Mouse (Mus musculus): Measurements from ENCODE around the gene Olfr1166. TPM values are rescaled to one million over a fixed set of nuclear protein-coding genes. Genes with fewer than 3 reads are reported as not detected.
"Not testable (repeated sequence)": the region's sequence is repeated elsewhere in the genome, so short reads cannot be mapped to it uniquely, and the experiment has no call there.

Gene Olfr1166
- polyA plus RNA-seq (2012; fragmentation: generic; extraction: Trizol): not detected
- long read RNA-seq, experiment 1: 0 reads
- long read RNA-seq, experiment 2: 0 reads

DNA sequence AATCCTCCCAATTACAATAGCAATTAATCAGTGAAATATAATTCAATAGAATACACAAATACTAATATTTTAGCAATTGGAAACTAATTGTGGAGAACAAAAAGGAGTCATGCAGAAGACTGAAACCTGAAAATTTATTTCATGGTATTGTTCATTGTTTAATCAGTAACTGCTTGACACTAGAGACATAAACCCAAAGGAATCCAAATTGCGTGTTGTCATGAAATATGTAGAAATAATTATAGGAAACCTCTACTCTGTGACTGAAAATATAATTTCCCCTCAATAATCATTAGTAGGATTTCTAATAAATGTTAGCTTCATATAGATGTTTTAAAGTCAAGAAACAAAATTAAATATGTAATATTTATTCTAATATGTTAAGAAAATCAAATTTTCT, at the start of gene Olfr1166:
Olfr1166 (minus strand) TSS at position 101 of the 400 bp plus-strand sequence.
- H3K36me3 ChIP-seq (ENCODE audit: control insufficient read depth, insufficient read depth): no peaks in the 10 kb centered on the region
- no peaks in the 10 kb centered on the region for H3K27me3 ChIP-seq (ENCODE audit: control insufficient read depth, insufficient read depth, insufficient read length)
- H3K79me3 ChIP-seq (ENCODE audit: low read depth): no peaks in the 10 kb centered on the region
- H3K4me3 ChIP-seq (ENCODE audit: insufficient read depth, poor library complexity, severe bottlenecking): no peak within 1 kb of the TSS
- no peaks in the 10 kb centered on the region for H3K79me2 ChIP-seq (ENCODE audit: control insufficient read depth, insufficient read depth)
- no peak within 1 kb of the TSS for H3ac ChIP-seq (ENCODE audit: control insufficient read depth, insufficient read length, low read depth)
- no peak for TF ChIP-seq MAX (IDR thresholded peaks at IDR 0.05)
- TF ChIP-seq MYOG (IDR thresholded peaks at IDR 0.05; ENCODE audit: control insufficient read depth, extremely low read depth, insufficient read length): no peak

DNA sequence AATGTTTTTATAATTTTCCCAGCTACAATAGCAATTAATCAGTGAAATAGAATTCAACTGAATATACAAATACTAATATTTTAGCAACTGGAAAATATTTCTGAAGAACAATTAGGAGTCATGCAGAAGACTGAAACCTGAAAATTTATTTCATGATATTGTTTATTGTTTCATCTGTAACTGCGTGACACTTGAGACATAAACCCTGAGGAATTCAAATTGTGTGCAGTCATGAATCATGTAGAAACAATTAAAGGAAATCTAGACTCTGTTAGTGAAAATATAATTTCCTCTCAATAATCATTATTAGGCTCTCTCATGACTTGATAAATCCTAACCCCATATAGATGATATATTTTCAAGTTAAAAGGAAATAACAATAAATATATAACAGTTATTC, 27.0 kb upstream of the Olfr1166 start, which contains the start of gene Olfr1167:
Olfr1167 (minus strand) TSS at position 101 of the 400 bp plus-strand sequence.
- not testable (repeated sequence) for H3K79me3 ChIP-seq (ENCODE audit: low read depth); H3ac ChIP-seq (ENCODE audit: control insufficient read depth, insufficient read length, low read depth); H3K36me3 ChIP-seq (ENCODE audit: control insufficient read depth, insufficient read depth); H3K4me3 ChIP-seq (ENCODE audit: insufficient read depth, poor library complexity, severe bottlenecking); H3K79me2 ChIP-seq (ENCODE audit: control insufficient read depth, insufficient read depth); H3K27me3 ChIP-seq (ENCODE audit: control insufficient read depth, insufficient read depth, insufficient read length)

DNA sequence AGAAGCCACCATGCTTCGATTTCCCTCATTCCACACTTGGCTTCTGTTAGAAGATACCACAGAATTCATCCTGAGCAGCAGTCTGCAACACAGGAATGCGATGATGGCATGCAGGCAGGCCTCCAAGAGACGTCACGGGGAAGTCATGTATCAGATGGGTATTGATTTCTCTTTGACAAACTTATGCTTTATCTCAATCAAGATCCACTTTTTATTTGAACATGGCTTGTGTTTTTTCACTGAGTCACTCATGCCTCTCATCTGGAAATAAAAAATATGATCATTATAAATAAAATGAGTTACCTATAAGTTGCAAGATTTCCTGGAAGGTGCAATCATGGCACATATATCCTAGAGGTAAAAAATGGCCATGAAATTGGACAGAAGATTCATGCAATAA, 34.2 kb downstream of the Olfr1166 start, which contains the start of gene Olfr1164:
Olfr1164 (minus strand) TSS at position 101 of the 400 bp plus-strand sequence.
- Histone ChIP-seq H3K79me2 (ENCODE audit: control insufficient read depth, insufficient read depth) (no peaks in the 10 kb centered on the region), H3K4me3 (ENCODE audit: insufficient read depth, poor library complexity, severe bottlenecking) (no peak within 1 kb of the TSS), H3K27me3 (ENCODE audit: control insufficient read depth, insufficient read depth, insufficient read length) (no peaks in the 10 kb centered on the region), H3K79me3 (ENCODE audit: low read depth) (no peaks in the 10 kb centered on the region), H3K36me3 (ENCODE audit: control insufficient read depth, insufficient read depth) (no peaks in the 10 kb centered on the region), H3ac (ENCODE audit: control insufficient read depth, insufficient read length, low read depth) (no peak within 1 kb of the TSS)
- TF ChIP-seq USF1 (IDR thresholded peaks at IDR 0.05; ENCODE audit: low read depth) (no peak), MYOD1 (IDR thresholded peaks at IDR 0.05; ENCODE audit: control insufficient read depth, insufficient read length, low read depth) (no peak), CEBPB (IDR thresholded peaks at IDR 0.05; ENCODE audit: low read depth) (no peak), MYOG (IDR thresholded peaks at IDR 0.05; ENCODE audit: control insufficient read depth, extremely low read depth, insufficient read length) (no peak), MAX (IDR thresholded peaks at IDR 0.05) (no peak), CTCF (IDR thresholded peaks at IDR 0.05; ENCODE audit: control insufficient read depth, insufficient read depth, insufficient read length) (no peak), FOSL1 (IDR thresholded peaks at IDR 0.05; ENCODE audit: insufficient read depth, low read length, poor library complexity, severe bottlenecking) (no peak)

Other genes starting within 250 kb of the Olfr1166 start
- not detected for gene Olfr1153, start 233.3 kb downstream of the Olfr1166 start, polyA plus RNA-seq (2012; fragmentation: generic; extraction: Trizol)
- gene Olfr1154, start 223.1 kb downstream of the Olfr1166 start, polyA plus RNA-seq (2012; fragmentation: generic; extraction: Trizol): not detected
- gene Olfr1155, start 183.1 kb downstream of the Olfr1166 start, polyA plus RNA-seq (2012; fragmentation: generic; extraction: Trizol): not detected
- gene Olfr1156, start 175.2 kb downstream of the Olfr1166 start, polyA plus RNA-seq (2012; fragmentation: generic; extraction: Trizol): not detected
- not detected for gene Olfr1157, start 160.0 kb downstream of the Olfr1166 start, polyA plus RNA-seq (2012; fragmentation: generic; extraction: Trizol)
- not detected for gene Olfr74, start 153.6 kb downstream of the Olfr1166 start, polyA plus RNA-seq (2012; fragmentation: generic; extraction: Trizol)
- gene Olfr1158, start 138.2 kb downstream of the Olfr1166 start, polyA plus RNA-seq (2012; fragmentation: generic; extraction: Trizol): not detected
- not detected for gene Olfr1160, start 120.0 kb downstream of the Olfr1166 start, polyA plus RNA-seq (2012; fragmentation: generic; extraction: Trizol)
- gene Olfr1161, start 105.5 kb downstream of the Olfr1166 start, polyA plus RNA-seq (2012; fragmentation: generic; extraction: Trizol): not detected
- not detected for gene Olfr73, start 90.6 kb downstream of the Olfr1166 start, polyA plus RNA-seq (2012; fragmentation: generic; extraction: Trizol)
- gene Olfr1162, start 77.1 kb downstream of the Olfr1166 start, polyA plus RNA-seq (2012; fragmentation: generic; extraction: Trizol): not detected
- not detected for gene Olfr1163, start 56.4 kb downstream of the Olfr1166 start, polyA plus RNA-seq (2012; fragmentation: generic; extraction: Trizol)
- not detected for gene Olfr1164, start 34.3 kb downstream of the Olfr1166 start, polyA plus RNA-seq (2012; fragmentation: generic; extraction: Trizol)
- gene Olfr1167, start 26.9 kb upstream of the Olfr1166 start, polyA plus RNA-seq (2012; fragmentation: generic; extraction: Trizol): not detected
- gene Olfr1168, start 53.6 kb upstream of the Olfr1166 start, polyA plus RNA-seq (2012; fragmentation: generic; extraction: Trizol): not detected
- gene Olfr1170, start 100.1 kb upstream of the Olfr1166 start, polyA plus RNA-seq (2012; fragmentation: generic; extraction: Trizol): not detected
- gene Olfr1173, start 151.6 kb upstream of the Olfr1166 start, polyA plus RNA-seq (2012; fragmentation: generic; extraction: Trizol): not detected
- gene Olfr1174-ps, start 186.9 kb upstream of the Olfr1166 start, polyA plus RNA-seq (2012; fragmentation: generic; extraction: Trizol): not detected
- gene Olfr1175-ps, start 198.9 kb upstream of the Olfr1166 start, polyA plus RNA-seq (2012; fragmentation: generic; extraction: Trizol): not detected
- not detected for gene Olfr1176, start 208.4 kb upstream of the Olfr1166 start, polyA plus RNA-seq (2012; fragmentation: generic; extraction: Trizol)
- not detected for gene Olfr1177-ps, start 218.2 kb upstream of the Olfr1166 start, polyA plus RNA-seq (2012; fragmentation: generic; extraction: Trizol)